Comparison of ENCODE assay signal across 8 mouse cellular contexts in genomic region chr11:53350291-53351223, GRCm38 (mm10). TPM values are rescaled to one million over a fixed set of nuclear protein-coding genes. Genes with fewer than 3 reads are reported as not detected.
DNase-seq lines count a peak whose midpoint lies in the region; ATAC-seq and TF ChIP-seq lines count a peak whose summit lies in the region.

Aff4 (plus strand) TSS chr11:53350833.

- under 1% methylated on average over 126 of the region's 127 CpGs for WGBS in forebrain, embryonic 15.5 days
- WGBS in neural tube, embryonic 14.5 days: under 1% methylated on average over 96 of the region's 127 CpGs

- ATAC-seq in forebrain, embryonic 15.5 days (replicated peaks): peak; percentile 96
- peak; percentile 96 for ATAC-seq in neural tube, embryonic 14.5 days (ENCODE audit: low read depth)

- H3K9me3 ChIP-seq in forebrain, embryonic 15.5 days: no peaks in the 10 kb centered on the region
- H3K9me3 ChIP-seq in neural tube, embryonic 14.5 days (ENCODE audit: control insufficient read depth, low read length): no peaks in the 10 kb centered on the region

- peak within 1 kb of the TSS; percentile 90 for H3K4me3 ChIP-seq in forebrain, embryonic 15.5 days
- H3K4me3 ChIP-seq in neural tube, embryonic 14.5 days (ENCODE audit: low read depth, low read length): peak within 1 kb of the TSS; percentile 96
- peak within 1 kb of the TSS; percentile 99 for H3K4me3 ChIP-seq in testis, adult 2 months (ENCODE audit: control insufficient read depth, low read depth, low read length)

- H3K4me1 ChIP-seq in forebrain, embryonic 15.5 days: peaks cover 22% of the 10 kb centered on the region
- H3K4me1 ChIP-seq in neural tube, embryonic 14.5 days (ENCODE audit: control insufficient read depth, insufficient read depth, low read length): peaks cover 5% of the 10 kb centered on the region
- H3K4me1 ChIP-seq in testis, adult 2 months (ENCODE audit: control insufficient read depth, insufficient read depth, low read length): peaks cover 6% of the 10 kb centered on the region; the same call in 1 of the 2 replicates

- peak within 1 kb of the TSS; percentile 98 for H3K27ac ChIP-seq in forebrain, embryonic 15.5 days (replicated peaks)
- H3K27ac ChIP-seq in neural tube, embryonic 14.5 days (ENCODE audit: low read depth, low read length): peak within 1 kb of the TSS; percentile 99
- H3K27ac ChIP-seq in testis, adult 2 months (ENCODE audit: control insufficient read depth, insufficient read depth, low read depth, low read length): peak within 1 kb of the TSS; percentile 98

- H3K27me3 ChIP-seq in forebrain, embryonic 15.5 days: no peaks in the 10 kb centered on the region
- peaks cover 2% of the 10 kb centered on the region; the same call in 1 of the 2 replicates for H3K27me3 ChIP-seq in neural tube, embryonic 14.5 days (ENCODE audit: control insufficient read depth, insufficient read depth, low read length)
- H3K27me3 ChIP-seq in testis, adult 2 months (ENCODE audit: control insufficient read depth, insufficient read depth, low read length): no peaks in the 10 kb centered on the region

- peak; percentile 62 for TF ChIP-seq POLR2A in testis, adult 2 months (IDR thresholded peaks at IDR 0.05; ENCODE audit: control insufficient read depth, low read depth, low read length)

- peak within 1 kb of the TSS; percentile 97 for H3K9ac ChIP-seq in forebrain, embryonic 15.5 days (replicated peaks)
- peak within 1 kb of the TSS; percentile 99 for H3K9ac ChIP-seq in neural tube, embryonic 14.5 days (replicated peaks; ENCODE audit: low read depth, low read length)

- H3K36me3 ChIP-seq in forebrain, embryonic 15.5 days: no peaks in the 10 kb centered on the region
- H3K36me3 ChIP-seq in neural tube, embryonic 14.5 days (ENCODE audit: control insufficient read depth, insufficient read depth, low read length): no peaks in the 10 kb centered on the region
- H3K36me3 ChIP-seq in testis, adult 2 months (ENCODE audit: control insufficient read depth, insufficient read depth, low read length): no peaks in the 10 kb centered on the region

- intact Hi-C loops in heart, postnatal 14 days (cut with DNase I): loop anchor here (1.0 kb wide), 1 partner anchor 50 kb away; the partner anchor contains the start of gene Hspa4

- peak within 1 kb of the TSS; percentile 67 for H3K4me2 ChIP-seq in forebrain, embryonic 15.5 days (replicated peaks)
- peak within 1 kb of the TSS; percentile 49 for H3K4me2 ChIP-seq in neural tube, embryonic 14.5 days (ENCODE audit: low read depth, low read length)

- no peak for TF ChIP-seq CTCF in testis, adult 2 months (IDR thresholded peaks at IDR 0.05; ENCODE audit: control insufficient read depth, insufficient read depth, insufficient replicate concordance, low read depth, low read length)

- peak; percentile 81 for DNase-seq in ES-CJ7 (ENCODE audit: low read depth, low spot score)
- peak; percentile 91 for DNase-seq in cerebellum, adult 11 months
- DNase-seq in heart, postnatal 14 days: peak; percentile 90 to 92
- peak; percentile 85 to 92 for DNase-seq in layer of hippocampus, adult 18-20 months (ENCODE audit: low spot score in 2 of 2)
- DNase-seq in lung, adult 18-20 months: peak; percentile 89 to 90

RNA-seq across cellular contexts. Expression of gene Aff4, which starts in this region (rescaled TPM):
- polyA plus RNA-seq in forebrain, embryonic 15.5 days (2015; fragmentation: Nextera tagmentation; extraction: Ambion mirVana): 60.9 and 70.8 TPM in 2 replicates
- 100 to 1,000 TPM in 1 of 2 experiments, 10 to 100 TPM in 1; 97.5 to 109 TPM for total RNA-seq in heart, postnatal 14 days (2021)
- total RNA-seq in layer of hippocampus, adult 18-20 months (2021): 100 to 1,000 TPM; 236 to 237 TPM
- polyA plus RNA-seq in neural tube, embryonic 14.5 days (2014; fragmentation: Nextera tagmentation; extraction: Ambion mirVana): 59.2 and 95.0 TPM in 2 replicates
- 21.1 and 22.9 TPM in 2 replicates for polyA plus RNA-seq in testis, adult 2 months (2012; rRNA removed)

Comparison
In these comparisons a context has a peak if more than half of its experiments do, and no peak if none do; other contexts are left out.
1. Peak in every context shown above with its lines: DNase-seq, ATAC-seq, H3K4me3 ChIP-seq and H3K27ac ChIP-seq.